Mouse (Mus musculus): ENCODE measurements around the gene Mrps34.
A peak's percentile ranks its signal among the peaks of the same experiment; 100 is the strongest.

Gene Mrps34

DNA sequence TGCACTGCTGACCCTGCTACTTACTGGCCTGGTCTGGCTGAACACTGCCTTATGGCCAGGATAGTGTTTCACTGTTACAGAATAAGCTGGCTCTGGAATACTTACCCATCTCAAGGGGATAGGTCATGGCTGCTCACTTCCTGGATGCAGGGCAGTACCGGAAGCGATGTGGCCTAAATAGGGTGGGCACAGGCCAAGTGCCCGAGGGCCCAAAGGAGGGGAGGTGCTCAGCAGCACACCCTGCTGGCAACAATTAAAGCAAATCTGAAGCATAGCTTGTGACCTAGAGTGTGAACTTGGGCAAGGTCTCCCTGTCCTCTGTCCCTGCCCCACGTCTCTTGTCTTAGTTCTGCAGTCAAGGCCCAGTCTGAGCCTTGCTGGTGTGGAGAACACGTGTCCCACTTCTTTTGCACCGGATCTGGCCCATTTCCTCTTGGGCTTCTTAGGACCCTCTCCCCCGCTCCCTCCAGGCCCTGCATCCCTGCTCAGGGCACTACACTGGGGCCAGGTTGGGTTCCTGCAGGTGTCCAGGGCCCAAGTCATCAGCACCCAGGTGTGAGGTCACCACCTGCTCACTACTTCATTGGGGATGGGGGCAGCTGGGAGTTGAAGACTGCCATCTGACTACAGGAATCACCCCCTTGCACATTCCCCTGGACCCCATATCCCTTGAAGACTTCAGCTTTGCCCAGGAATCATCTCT, 13.0 kb upstream of the Mrps34 start:
- DNase-seq (ENCODE audit: low read depth, low spot score): no peak

DNA sequence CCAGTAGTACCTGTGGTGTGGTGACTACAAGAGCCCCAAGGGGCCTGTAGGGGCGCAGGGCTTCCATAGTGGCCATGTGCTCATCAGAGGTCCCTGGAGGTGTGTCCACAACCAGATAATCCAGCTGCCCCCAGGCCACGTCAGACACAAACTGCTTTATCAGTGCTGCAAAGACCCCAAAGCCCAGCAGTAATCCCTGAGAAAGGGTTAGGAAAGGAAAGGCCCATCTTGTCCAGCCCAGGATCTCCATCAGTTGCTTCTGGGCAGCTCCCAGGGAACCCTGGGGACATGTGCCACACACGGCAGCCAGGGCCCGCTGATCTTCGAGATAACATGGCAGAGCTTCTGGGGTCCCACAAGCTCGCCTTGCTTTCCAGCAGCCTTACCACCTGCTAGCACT, 10.5 kb upstream of the Mrps34 start:
- DNase-seq (ENCODE audit: low read depth, low spot score): no peak

DNA sequence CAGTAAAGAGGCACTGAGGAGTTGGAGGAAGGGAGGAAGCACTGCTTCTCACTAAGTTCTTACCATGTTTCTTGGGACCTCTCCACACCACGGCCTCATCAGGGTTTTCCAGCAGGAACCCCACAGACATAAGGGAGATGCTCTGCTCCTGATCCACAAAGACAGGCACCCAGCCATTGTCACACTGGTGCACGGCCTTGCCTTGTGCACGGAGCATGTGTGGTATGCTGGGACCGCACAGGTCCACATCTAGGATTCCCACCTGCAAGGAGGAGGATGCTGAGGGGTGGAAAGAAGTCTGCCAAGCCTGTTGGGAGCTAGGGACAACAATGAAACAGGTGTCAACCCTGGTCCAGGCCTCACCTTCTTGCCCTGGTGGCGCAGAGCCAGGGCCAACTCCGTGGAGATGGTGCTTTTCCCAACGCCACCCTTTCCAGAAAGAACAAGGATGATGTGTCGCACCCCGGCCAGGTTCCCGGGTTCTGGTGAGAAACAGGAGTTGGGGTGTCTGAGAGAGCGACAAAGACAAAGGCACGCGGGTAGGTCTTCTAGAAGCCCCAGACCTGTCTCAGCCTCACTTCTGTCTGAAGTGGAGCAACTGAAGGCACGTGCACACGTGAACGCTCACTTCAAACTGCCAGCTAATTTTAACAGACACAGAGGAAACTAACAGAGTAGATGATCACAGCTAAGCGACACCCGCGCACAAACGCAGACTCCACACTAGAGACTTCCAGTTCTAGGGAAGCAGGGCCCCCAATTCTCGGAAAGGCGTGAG, 9.4 kb upstream of the Mrps34 start:
- DNase-seq (ENCODE audit: low read depth, low spot score): no peak

DNA sequence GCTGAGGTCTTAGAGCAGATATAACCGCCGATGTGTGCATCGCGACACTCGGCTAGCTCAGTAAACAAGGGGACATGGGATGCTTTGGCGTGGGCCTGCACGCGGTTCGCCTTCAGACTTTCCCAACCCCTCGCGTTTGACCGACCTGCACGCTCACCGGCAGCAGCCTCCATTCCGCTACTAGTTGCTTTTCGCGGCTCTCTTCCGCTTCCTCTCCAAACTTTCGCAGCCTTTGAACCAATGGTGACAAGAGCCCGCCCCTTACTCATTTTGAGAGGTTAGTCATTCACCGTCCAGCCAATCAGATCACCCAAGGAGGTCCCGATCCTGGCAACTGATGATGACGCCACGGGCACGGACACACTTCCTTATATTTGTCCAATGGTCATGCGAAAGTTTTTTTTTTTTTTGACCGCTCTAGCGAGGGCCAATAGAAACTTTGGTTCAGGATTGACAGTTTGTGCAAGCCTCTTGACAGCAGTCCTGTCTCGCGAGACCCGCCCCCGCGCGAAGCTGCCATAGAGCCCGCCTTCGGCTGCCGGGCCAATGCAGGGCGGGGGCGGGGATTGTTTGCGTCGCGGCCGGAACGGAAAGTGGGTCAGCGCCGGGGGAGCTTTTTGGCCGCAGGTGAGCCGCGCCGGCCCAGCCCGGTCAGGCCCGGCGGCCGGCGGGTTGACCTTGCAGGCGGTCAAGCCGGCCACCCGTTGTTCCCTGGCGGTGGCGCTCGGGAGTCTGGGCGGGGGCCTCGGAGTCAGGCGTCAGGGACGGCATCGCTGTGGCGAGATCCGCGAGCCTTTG, 8.6 kb upstream of the Mrps34 start, which contains the start of the genes Nubp2 and Spsb3:
Nubp2 (minus strand) TSS at position 216 of the 798 bp plus-strand sequence.
Spsb3 (plus strand) TSS at position 510 of the 798 bp plus-strand sequence.
- peak; percentile 98 for DNase-seq (ENCODE audit: low read depth, low spot score)

DNA sequence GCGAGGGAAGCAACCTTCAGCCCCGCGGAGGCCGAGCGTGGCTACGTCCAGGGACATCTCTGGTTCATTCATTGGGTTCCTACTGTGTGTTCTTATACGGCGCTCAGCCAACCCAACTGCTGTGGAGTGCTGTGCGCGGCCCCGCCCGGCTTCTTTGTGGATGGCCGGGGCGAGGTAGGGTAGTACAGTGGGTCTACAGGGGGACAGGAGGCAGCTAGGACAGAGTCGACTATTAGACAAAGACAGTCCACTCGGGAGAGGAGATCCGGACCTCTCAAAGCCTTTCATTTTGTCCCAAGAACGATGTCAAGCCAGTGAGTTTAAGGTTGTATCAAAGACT, 8.0 kb upstream of the Mrps34 start:
- no peak for DNase-seq (ENCODE audit: low read depth, low spot score)

DNA sequence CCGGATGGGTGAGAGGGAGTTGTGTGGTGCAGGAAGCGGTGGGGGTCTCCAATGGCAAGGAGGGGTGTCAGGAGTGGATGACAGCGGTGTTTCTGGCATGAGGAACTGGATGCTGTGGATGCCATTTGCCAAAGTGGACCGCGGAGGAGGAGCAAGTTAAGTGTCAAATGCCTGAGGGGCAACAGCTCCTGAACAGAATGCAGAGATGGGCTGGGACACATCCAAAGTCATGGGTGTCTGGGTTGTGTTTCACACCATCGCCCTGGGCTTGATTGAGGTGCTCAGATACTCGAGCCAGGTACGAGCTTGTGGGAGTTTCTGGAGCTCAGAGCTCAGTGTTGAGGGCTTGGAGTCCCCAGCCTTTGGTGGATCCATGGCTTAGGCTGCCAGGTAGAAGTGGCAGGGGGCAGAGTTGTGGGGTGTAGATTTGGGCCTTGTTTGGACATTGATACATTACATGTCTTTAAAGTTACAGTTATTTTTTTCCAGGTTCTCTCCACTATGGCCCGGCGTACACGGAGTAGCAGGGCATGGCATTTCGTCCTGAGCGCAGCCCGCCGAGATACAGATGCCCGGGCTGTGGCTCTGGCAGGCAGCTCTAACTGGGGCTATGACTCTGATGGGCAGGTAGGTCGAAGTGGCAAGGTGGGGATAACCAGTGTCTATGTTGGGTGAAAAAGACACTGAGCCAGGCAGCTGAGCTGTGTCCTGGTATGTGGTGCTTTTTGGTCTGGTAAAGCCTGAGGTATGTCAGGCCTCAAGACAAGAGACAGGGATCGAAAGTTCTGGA, 7.4 kb upstream of the Mrps34 start:
- DNase-seq (ENCODE audit: low read depth, low spot score): no peak

DNA sequence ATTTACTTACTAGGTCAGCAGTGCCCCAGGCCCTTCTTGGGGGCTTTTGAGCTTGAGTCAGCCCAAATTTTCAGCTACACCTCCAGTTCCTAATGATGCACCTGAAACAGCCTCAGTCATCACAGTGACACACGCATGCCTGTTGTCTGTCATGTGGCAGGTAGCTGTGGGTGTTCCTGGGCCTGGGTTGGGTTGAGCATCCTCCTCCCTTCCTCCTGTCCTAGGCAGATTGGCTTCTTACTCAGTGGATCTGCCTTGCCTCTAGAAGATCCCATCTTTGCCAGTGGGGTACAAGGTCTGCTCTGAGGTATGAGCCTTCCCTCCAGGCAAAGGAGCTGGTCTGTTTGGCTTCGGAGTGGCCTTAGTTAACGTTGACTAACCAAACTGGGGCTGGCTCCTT, 6.1 kb upstream of the Mrps34 start:
- DNase-seq (ENCODE audit: low read depth, low spot score): no peak

DNA sequence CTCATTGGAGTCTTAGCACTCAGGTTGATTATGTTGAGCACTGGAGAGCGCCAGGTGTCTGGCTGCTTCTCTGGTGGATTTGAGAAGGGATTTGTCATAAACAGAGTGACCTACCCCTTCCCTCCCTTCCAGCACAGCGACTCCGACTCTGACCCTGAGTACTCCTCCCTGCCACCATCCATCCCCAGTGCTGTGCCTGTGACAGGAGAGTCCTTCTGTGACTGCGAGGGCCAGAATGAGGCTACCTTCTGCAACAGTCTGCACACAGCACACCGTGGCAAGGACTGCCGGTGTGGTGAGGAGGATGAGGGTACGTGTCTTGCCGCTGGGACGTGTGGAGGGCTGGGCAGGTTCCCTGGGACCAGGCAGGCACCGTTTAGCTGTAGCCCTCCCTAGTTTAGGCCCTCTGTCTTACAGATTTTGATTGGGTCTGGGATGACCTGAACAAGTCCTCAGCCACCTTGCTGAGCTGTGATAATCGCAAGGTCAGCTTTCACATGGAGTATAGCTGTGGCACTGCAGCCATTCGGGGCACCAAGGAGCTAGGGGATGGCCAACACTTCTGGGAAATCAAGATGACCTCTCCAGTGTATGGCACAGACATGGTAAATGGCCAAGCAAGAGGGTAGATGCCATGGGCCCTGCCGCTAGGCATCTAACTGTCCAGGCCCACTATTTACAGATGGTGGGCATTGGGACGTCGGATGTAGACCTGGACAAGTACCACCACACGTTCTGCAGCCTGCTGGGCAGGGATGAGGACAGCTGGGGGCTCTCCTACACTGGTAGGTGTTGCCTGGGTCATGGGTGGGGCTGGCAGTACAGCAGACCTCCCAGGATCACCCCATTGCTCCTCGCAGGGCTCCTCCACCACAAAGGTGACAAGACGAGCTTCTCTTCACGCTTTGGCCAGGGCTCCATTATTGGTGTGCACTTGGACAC, 4.5 kb upstream of the Mrps34 start:
- DNase-seq (ENCODE audit: low read depth, low spot score): no peak

DNA sequence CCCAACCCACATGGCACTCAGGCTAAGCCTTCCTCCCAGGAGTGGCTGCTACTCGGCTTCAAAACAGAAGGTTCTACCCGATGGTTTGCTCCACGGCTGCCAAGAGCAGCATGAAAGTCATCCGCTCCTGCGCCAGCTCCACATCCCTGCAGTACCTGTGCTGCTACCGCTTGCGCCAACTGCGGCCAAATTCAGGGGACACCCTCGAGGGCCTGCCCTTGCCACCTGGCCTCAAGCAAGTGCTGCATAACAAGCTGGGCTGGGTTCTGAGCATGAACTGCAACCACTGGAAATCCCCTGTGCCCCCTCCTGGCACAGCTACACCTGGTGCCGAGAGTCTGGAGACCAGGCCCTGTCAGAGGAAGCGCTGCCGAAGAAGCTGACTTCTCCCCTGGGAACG, 3.6 kb upstream of the Mrps34 start:
- no peak for DNase-seq (ENCODE audit: low read depth, low spot score)

DNA sequence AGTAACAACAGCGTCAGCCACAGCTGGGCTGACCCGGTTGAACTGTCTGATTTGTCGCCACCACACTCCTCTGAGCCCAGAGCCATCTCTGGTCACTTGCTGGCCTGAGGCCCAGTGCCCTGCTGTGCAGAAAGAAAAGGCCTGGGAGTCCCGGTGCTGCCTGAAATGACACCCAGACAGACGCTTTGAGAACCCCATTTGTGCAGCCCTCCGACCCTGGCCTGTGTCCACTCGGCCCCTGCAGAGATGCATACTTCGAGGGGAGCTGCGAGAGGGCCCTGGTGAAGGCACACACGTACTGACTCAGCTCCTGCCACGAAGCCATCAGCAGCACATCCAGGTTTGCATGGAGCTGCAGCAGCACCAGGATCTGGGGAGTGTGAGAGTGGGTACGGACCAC, 2.1 kb upstream of the Mrps34 start:
- no peak for DNase-seq (ENCODE audit: low read depth, low spot score)

DNA sequence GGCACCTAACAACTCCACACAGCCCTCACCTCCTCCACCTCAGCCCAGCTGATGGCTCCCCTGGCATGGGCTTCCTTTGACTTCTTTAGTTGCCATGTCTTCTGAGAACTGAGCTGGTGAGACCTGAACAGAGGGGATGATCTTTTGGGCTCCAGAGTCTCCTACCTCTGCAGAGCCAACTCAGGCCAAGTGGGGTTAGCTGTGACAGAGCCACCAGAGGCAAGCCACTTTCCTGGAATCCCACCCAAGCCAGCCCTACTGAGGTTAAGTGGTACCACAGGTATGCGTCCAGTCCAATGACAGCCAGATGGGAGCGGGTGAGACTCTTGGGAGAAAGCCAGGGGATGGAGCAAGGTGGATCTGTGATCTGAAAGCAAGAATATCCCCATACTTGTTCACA, 1.6 kb upstream of the Mrps34 start:
- DNase-seq (ENCODE audit: low read depth, low spot score): no peak

DNA sequence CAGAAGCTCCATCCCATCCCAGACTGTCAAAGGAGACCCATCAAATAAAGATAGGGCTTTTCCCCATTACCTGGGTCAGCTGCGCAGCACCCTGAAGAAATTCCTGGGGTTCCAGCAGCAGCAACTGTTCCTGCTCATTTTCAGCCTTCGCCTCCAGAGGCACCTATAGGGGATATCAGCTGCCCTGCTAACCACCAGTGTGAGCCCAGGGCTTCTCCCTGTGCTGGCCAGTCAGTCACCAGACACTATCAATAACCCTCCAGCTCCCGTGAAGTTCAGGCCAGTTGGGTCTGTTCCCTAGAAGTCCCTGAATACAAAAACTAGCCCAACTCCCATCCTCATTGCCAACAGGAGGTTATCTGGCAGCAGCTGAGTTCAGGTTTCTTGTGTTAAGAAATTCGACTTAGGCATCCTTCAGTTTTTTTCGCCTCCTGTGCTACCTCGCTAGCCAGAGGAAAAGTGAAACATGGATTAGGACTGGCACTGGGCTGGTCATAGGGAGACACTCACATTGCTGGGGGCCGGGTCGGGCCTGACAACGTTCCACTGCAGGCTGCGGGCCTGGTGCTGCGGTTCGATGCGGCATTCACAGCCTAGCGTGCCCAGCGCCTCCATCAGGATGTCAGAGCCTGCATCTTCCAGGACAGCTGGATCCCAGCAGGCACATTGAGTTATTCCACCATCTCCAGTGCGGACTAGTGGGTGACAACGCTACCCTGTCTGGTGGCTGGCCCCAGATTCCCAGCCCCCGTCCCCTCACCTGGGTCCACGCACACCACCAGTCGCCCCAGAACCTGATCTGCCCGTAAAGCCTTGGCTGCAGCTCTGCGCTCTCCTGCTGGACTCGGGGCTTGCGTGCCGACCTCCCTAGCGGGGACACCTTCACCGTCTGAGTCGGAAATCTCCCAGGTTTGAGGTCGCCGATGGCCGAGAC, 588 bp upstream of the Mrps34 start:
- DNase-seq (ENCODE audit: low read depth, low spot score): no peak

DNA sequence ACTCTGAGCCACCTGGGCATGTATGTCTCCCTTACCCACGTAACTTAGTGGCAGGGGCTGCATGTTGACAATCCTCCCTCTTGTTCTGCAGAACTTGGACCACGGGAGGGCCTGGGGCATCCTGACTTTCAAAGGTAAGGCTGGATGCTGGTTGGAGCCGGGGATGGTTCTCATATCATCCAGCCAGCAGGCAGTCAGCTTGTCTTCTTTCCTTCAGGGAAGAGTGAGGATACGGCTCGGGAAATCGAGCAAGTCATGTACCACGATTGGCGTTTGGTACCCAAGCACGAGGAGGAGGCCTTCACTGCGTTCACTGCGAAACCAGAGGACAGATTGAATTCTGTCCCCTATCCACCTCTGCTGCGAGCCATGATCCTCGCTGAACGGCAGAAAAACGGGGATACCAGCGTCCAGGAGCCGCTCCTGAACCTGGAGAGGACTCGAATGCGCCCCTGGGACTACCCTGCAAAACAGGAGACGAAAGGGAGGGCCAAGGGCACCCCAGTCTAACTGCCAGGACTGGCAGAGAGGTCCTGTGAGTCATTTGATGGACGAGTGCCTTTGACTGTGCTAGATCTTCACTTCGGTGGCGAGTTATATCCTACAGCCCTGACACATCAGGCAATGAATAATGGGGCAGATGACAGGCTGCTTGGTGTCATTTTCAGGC, 790 bp downstream of the Mrps34 start:
- no peak for DNase-seq (ENCODE audit: low read depth, low spot score)

DNA sequence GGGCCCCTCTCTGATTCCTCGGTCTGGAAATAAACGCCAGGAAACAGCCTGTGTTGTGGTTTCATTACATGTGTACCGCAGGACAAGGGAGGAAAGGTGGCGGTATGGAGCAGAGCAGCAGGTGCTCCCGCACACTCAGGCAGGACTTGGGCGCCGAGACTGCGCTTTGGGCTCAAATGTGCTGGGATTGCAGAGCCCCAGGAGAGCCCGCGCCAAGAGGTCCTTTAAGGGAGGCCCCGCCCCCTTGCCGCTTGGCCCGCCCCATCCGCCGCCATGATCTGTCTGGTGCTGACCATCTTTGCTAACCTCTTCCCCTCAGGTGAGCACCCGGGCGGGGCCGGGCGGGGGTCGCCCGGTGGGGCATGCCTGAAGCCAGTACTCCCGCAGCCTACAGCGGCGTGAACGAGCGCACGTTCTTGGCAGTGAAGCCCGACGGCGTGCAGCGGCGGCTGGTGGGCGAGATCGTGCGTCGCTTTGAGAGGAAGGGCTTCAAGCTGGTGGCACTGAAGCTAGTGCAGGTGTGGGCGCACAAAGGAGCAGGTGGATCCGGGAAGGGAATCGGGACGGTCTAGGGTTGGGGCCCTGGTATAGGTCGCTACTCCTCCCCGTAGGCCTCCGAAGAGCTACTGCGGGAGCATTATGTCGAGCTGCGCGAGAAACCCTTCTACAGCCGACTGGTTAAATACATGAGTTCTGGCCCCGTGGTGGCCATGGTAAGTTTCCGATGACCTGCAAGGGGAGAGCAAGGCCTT, 1.5 kb downstream of the Mrps34 start, which contains the start of gene Nme3:
Nme3 (plus strand) TSS at position 260 of the 752 bp plus-strand sequence.
- DNase-seq (ENCODE audit: low read depth, low spot score): peak; percentile 50

DNA sequence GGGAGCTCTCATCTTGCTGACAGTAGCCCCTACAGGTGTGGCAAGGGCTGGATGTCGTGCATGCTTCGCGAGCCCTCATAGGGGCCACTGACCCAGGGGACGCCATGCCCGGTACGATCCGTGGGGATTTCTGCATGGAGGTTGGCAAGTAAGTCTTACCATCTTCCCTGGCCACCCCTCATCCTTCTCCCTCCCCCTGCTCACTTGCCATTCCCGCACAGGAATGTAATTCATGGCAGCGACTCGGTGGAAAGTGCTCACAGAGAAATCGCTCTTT, 2.0 kb downstream of the Mrps34 start:
- DNase-seq (ENCODE audit: low read depth, low spot score): no peak

DNA sequence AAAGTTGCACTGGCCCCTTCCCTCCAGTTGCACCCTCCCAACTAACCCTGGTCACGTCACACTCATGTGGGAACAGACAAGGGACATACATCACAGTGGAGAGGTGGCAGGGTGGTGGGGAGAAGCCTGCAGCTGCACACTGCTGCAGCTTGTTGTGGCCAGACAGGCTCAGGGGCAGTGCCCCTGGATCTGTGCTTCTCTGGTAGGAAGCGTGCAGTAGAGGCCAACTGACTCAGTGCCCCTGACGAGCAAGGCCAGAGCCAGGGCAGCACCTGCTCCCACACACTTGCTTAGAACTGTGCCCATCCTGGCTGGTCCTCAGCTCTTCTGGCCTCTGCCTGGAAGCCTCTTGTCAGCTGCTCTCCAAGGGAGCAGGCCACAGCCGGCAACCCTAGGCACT, 2.7 kb downstream of the Mrps34 start:
- DNase-seq (ENCODE audit: low read depth, low spot score): no peak

DNA sequence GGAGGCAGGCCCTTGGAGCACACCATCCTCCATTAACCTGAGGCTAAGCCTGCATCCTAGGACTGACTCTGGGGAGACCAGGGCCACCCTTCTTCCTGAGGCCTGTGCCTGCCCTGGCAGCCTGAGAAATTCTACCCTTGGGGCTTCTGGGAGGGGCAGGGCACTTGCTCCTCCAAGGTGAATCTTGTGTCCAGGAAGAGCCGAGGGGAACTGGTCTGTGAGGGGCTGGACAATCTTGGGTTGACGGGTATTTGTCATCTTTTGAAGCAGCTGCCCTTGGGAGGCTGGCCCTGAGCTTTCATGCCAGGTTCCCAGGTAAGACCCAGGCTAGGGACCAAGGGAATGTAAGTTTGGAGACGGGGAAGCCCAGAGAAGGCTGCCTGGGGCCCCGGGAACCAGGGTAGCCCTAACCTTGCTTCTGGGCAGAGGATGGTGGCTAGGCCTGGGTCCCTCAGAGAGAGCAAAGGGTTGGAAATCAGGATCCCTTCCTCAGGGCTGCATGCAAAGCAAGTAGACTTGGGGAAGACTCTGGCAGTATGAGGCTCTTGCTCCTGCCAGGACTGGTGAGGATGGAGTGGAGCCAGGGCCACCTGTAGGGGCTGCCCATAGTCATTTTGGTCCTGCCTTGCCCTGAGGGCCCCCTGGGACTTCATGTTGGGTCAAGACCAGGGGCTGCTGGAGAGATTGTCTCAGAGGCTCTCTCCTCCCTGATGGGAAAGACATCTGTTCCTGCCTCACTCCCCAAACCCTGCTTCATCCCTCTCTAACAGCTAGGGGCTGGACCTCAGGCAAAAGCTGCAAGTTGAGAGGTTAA, 3.3 kb downstream of the Mrps34 start:
- DNase-seq (ENCODE audit: low read depth, low spot score): no peak
